Mouse (Mus musculus) midbrain, embryonic 11.5 days (tissue): ENCODE results near the gene Cyfip2. TPM values are rescaled to one million over a fixed set of nuclear protein-coding genes. Genes with fewer than 3 reads are reported as not detected.

Experiments
- ATAC-seq: fragments of 200-750 bp; cut with Nextera tagmentation; 2 replicates; pipeline ENCODE4 v1.8.0; 2017; ENCODE audit warnings: moderate TSS enrichment, moderate library complexity; ENCODE audit not compliant: low FRiP score
- DNase-seq: peaks from one replicate; pipeline ENCODE4 v3.0.0; 2015; ENCODE audit warnings: low spot score; ENCODE audit errors: missing footprints
- H3K27ac ChIP-seq: fragments of 300-500 bp; sonication (generic); 2 replicates; pipeline ENCODE4 v1.5.1; 2014; ENCODE audit warnings: low read depth, low read length
- H3K27me3 ChIP-seq: fragments of 300-500 bp; sonication (generic); 2 replicates; pipeline ENCODE4 v1.6.1; 2014; ENCODE audit warnings: mild to moderate bottlenecking, low read length, moderate library complexity, mixed read lengths; ENCODE audit not compliant: control insufficient read depth, insufficient read depth
- H3K36me3 ChIP-seq: fragments of 300-500 bp; sonication (generic); 2 replicates; pipeline ENCODE4 v1.6.1; 2014; ENCODE audit warnings: mild to moderate bottlenecking, low read length, moderate library complexity, mixed read lengths; ENCODE audit not compliant: control insufficient read depth, insufficient read depth
- H3K4me1 ChIP-seq: fragments of 300-500 bp; sonication (generic); 2 replicates; pipeline ENCODE4 v1.6.1; 2014; ENCODE audit warnings: low read length; ENCODE audit not compliant: control insufficient read depth, insufficient read depth
- H3K4me2 ChIP-seq: fragments of 300-500 bp; sonication (generic); 2 replicates; pipeline ENCODE4 v1.6.1; 2014; ENCODE audit warnings: mild to moderate bottlenecking, moderate library complexity
- H3K4me3 ChIP-seq: fragments of 300-500 bp; sonication (generic); 2 replicates; pipeline ENCODE4 v1.5.1; 2014; ENCODE audit warnings: low read depth, low read length
- H3K9ac ChIP-seq: fragments of 300-500 bp; sonication (generic); 2 replicates; pipeline ENCODE4 v1.6.1; 2014; ENCODE audit warnings: low read length
- H3K9me3 ChIP-seq: fragments of 300-500 bp; sonication (generic); 2 replicates; pipeline ENCODE4 v1.6.1; 2016; ENCODE audit warnings: low read length; ENCODE audit not compliant: control insufficient read depth
- WGBS: fragments of 180-500 bp; shearing (Covaris S2); extraction: QIAGEN DNeasy Blood & Tissue Kit; methylation state at CpG from one replicate; pipeline ENCODE4 v1.1.7; 2014; 5-methylcytosine and 5-hydroxymethylcytosine counted together
- polyA plus RNA-seq: library from polyadenylated mRNA; unstranded; fragments of >200 nt; fragmentation: Nextera tagmentation; extraction: Ambion mirVana; gene quantifications from 2 replicates; pipeline ENCODE4 v1.2.1, GENCODE M21; 2014

Gene Cyfip2
- polyA plus RNA-seq, 1 experiment from 2014 or later = 34.0 TPM

DNA sequence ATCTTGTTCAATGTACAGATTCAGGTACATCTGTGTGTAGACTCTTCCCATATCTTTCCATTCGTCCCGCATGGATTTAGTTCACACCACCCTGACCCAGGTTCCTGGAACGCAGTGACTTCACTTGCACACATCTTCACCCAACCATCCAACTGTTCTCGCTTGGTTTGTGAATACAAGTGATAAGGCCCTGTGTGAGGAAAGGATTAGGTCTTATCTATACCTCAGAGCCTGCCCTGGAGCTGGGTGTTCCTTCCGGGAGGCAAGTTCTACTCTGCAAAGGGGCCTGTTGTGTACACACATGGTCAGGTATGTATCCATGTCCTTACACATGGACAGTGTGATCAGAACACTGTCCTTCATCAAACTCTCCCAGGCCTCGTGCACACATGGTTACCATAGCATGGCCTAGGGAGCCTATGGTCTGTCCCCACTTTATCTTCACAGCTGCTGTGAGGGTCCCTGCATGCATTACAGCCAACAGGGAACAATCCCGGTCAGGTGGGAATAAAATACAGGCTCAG is 71.4 kb downstream of the Cyfip2 start:
- H3K4me1 ChIP-seq = no peaks in the 10 kb centered on the region
- H3K4me3 ChIP-seq = no peak overlapping the region
- H3K9ac ChIP-seq = no peak overlapping the region
- no peak overlapping the region for H3K27ac ChIP-seq
- no peak overlapping the region for H3K4me2 ChIP-seq
- ATAC-seq (no peak), DNase-seq (peak; percentile 21)
- WGBS = 92% methylated on average over 7 of the region's 7 CpGs
- no peaks in the 10 kb centered on the region for H3K27me3 ChIP-seq
- H3K36me3 ChIP-seq = peaks cover 7% of the 10 kb centered on the region
- no peaks in the 10 kb centered on the region for H3K9me3 ChIP-seq

GRCm38 (mm10) chr11:46236976-46237375 is 75.7 kb downstream of the Cyfip2 start:
- no peak overlapping the region for H3K4me2 ChIP-seq
- H3K4me3 ChIP-seq = no peak overlapping the region
- peak; percentile 92 for DNase-seq
- ATAC-seq = no peak
- H3K27me3 ChIP-seq = no peaks in the 10 kb centered on the region
- no peaks in the 10 kb centered on the region for H3K9me3 ChIP-seq
- 44% methylated on average over 4 of the region's 4 CpGs for WGBS
- peaks cover 7% of the 10 kb centered on the region for H3K36me3 ChIP-seq
- no peak overlapping the region for H3K27ac ChIP-seq
- H3K9ac ChIP-seq = no peak overlapping the region
- peaks cover 11% of the 10 kb centered on the region for H3K4me1 ChIP-seq

DNA sequence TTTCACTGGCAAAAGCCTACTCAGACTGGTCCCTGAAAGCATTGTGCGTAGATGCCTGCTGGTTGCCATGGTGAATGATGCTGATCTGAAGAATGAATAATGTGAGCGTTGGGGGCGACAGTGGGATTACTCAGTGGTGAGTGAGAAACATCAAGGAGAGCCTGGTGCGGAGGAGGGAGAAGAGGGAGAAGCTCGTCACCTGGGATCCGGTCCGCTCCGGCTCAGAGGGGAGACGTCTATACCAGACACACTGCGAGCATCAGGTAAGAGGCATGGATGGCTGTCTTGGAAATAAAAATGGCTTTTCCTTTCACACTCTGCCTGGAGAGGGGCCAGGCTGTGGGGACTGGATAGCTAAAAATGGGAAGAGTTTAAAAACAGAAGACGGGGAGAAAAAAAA is 77.3 kb downstream of the Cyfip2 start, which contains the start of gene Fndc9:
Gene Fndc9, plus strand, starts transcription at position 198 of the 400 bp plus-strand sequence.
- DNase-seq (no peak), ATAC-seq (peak; percentile 79)
- WGBS = 20% methylated on average over 11 of the region's 11 CpGs
- Histone ChIP-seq H3K27me3 (no peaks in the 10 kb centered on the region), H3K9ac (peak within 1 kb of the TSS; percentile 18; the same call in 1 of the 2 replicates), H3K4me2 (peak within 1 kb of the TSS; percentile 30), H3K4me1 (peaks cover 11% of the 10 kb centered on the region), H3K9me3 (no peaks in the 10 kb centered on the region), H3K4me3 (no peak within 1 kb of the TSS), H3K27ac (no peak within 1 kb of the TSS), H3K36me3 (peaks cover 7% of the 10 kb centered on the region)

DNA sequence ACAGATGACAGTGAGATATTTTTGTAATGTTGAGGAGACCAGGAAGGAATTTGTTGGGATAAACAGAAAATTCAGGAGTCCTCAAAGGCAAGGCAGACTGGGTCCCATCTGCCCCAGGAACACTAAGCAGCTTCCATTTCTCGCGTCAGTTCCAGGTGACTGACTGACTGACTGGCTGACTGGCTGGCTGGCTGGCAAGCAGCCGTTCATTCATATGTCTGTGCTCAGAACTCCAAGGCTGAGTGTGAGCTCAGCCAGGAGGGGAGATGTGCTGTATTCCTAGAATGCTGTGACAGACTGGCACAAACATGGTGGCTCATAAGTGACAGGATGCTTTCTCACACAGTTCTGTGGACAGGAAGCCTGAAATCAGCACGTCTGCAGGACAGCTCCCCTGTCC is 78.7 kb downstream of the Cyfip2 start:
- Histone ChIP-seq H3K27ac (no peak overlapping the region), H3K4me1 (peaks cover 11% of the 10 kb centered on the region), H3K27me3 (no peaks in the 10 kb centered on the region), H3K9me3 (no peaks in the 10 kb centered on the region), H3K9ac (no peak overlapping the region), H3K4me2 (no peak overlapping the region), H3K4me3 (no peak overlapping the region), H3K36me3 (peaks cover 4% of the 10 kb centered on the region)
- DNase-seq (peak; percentile 76), ATAC-seq (no peak)
- 73% methylated on average over 4 of the region's 4 CpGs for WGBS

DNA sequence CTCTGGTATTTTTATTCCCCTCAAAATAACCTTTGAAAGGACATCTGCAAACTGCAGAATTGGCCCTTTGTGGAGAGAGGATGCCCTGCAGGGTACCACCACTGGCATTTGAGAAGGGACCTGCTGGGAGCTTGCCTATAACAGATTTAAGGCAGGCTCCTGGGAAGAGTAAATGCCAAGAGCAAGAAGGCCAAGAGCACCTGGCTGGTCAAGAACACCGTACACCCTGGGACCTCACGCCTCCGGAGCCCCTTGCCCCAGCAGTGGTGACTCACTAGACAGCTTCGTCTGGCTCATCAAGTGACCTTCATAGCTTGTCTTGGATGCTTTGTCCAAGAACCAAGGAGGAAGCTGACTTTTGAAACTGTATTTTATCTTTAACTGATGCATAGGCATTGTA is 79.9 kb downstream of the Cyfip2 start:
- peaks cover 11% of the 10 kb centered on the region for H3K4me1 ChIP-seq
- ATAC-seq (no peak), DNase-seq (peak; percentile 70)
- no peak overlapping the region for H3K27ac ChIP-seq
- H3K4me2 ChIP-seq = no peak overlapping the region
- H3K27me3 ChIP-seq = no peaks in the 10 kb centered on the region
- H3K36me3 ChIP-seq = no peaks in the 10 kb centered on the region
- no peak overlapping the region for H3K9ac ChIP-seq
- H3K9me3 ChIP-seq = no peaks in the 10 kb centered on the region
- WGBS = 87% methylated on average over 4 of the region's 4 CpGs
- no peak overlapping the region for H3K4me3 ChIP-seq

- 70% methylated on average over 6 of the region's 6 CpGs for WGBS
- DNase-seq = peak; percentile 10
- Histone ChIP-seq H3K36me3 (no peaks in the 10 kb centered on the region), H3K4me1 (peaks cover 6% of the 10 kb centered on the region), H3K4me3 (no peak overlapping the region), H3K9me3 (no peaks in the 10 kb centered on the region), H3K27me3 (no peaks in the 10 kb centered on the region), H3K9ac (no peak overlapping the region), H3K4me2 (no peak overlapping the region), H3K27ac (no peak overlapping the region)
- no peak for ATAC-seq
These were observed 82.5 kb downstream of the Cyfip2 start for GRCm38 (mm10) chr11:46230184-46230583.

DNA sequence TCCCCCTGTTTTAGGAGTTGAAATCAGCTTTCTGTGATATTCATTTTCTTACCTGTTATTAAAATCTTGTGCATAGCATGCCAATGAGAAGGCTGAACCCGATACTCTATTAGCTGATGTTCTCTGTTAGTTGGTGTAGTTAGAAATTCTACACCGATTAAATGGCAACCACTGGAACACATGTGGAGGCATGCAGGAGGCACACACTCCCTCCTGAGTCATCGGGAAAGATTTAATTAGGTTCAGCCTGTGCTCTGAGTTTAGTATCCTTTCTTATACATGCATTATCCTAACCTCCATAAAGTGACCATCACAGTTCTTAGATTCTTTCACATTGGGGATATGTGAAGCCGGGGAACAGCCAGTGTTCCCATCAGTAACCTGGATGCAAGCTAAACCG is 87.3 kb downstream of the Cyfip2 start:
- no peaks in the 10 kb centered on the region for H3K4me1 ChIP-seq
- no peak overlapping the region for H3K9ac ChIP-seq
- H3K27me3 ChIP-seq = no peaks in the 10 kb centered on the region
- no peaks in the 10 kb centered on the region for H3K36me3 ChIP-seq
- 91% methylated on average over 5 of the region's 5 CpGs for WGBS
- DNase-seq (peak; percentile 19), ATAC-seq (no peak)
- H3K27ac ChIP-seq = no peak overlapping the region
- no peaks in the 10 kb centered on the region for H3K9me3 ChIP-seq
- H3K4me2 ChIP-seq = no peak overlapping the region
- no peak overlapping the region for H3K4me3 ChIP-seq

DNA sequence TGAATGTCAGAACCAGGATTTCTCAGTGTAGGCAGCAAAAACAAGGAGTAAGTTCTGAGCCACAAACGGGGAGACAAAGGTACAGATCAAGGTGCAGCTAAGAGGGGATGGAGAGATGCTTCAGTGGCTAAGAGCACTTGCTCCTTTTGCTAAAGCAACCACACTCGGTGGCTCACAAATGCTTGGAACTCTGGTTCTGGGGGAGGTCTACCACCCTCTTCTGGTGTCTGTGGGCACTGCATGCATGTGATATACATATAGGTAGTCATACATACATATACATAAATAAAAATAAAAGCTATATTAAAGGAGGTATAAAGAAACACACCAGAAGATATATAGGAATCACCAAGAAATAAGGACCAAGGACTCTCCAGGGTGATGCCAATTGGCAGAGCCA is 89.1 kb downstream of the Cyfip2 start:
- Histone ChIP-seq H3K27me3 (no peaks in the 10 kb centered on the region), H3K4me3 (no peak overlapping the region), H3K4me1 (peaks cover 5% of the 10 kb centered on the region), H3K9ac (no peak overlapping the region), H3K27ac (no peak overlapping the region), H3K9me3 (no peaks in the 10 kb centered on the region), H3K36me3 (no peaks in the 10 kb centered on the region), H3K4me2 (no peak overlapping the region)
- ATAC-seq (no peak), DNase-seq (no peak)
- WGBS = 69% methylated on average over 2 of the region's 2 CpGs

- WGBS = 82% methylated on average over 2 of the region's 2 CpGs
- Histone ChIP-seq H3K9ac (no peak overlapping the region), H3K4me1 (peaks cover 9% of the 10 kb centered on the region), H3K27me3 (no peaks in the 10 kb centered on the region), H3K27ac (no peak overlapping the region), H3K4me3 (no peak overlapping the region), H3K4me2 (no peak overlapping the region), H3K9me3 (no peaks in the 10 kb centered on the region), H3K36me3 (no peaks in the 10 kb centered on the region)
- no peak for DNase-seq
- ATAC-seq = no peak
These were observed 92.4 kb downstream of the Cyfip2 start for GRCm38 (mm10) chr11:46220211-46220610.
